Mouse (Mus musculus) embryo, embryonic 10 days (tissue): Measurements from ENCODE around the gene Gss.

Experiments used
- DNase-seq: peaks from one replicate; pipeline ENCODE4 v3.0.0-alpha.2; 2015; ENCODE audit warnings: low spot score

Gss gene

GRCm38 (mm10) chr2:155514666-155515065, 77.9 kb downstream of the Gss start:
- DNase-seq: peak; percentile 60

DNA sequence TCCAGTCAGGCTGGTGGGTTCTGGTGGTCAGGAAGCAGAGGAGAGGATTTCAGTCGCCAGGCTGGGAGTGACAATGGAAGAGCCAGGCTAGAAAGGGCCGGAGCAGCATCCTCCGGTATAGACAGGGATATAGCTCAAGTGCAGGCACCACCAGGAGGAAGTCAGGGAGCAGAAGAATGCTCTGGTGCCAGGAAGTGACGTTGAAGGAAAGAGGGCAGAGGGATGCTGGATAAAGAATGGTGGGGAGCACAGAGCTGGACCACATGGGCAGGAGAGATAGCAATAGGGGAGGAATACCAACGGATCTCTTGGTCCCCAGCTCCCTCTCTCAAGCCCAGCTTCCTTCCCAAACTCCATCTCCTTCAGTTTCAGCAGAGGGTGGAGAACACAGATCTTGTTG, 79.1 kb downstream of the Gss start:
- no peak for DNase-seq
